Mouse (Mus musculus) neural tube, embryonic 12.5 days (tissue): ENCODE data around the gene Dcps. TPM values are rescaled to one million over a fixed set of nuclear protein-coding genes. Genes with fewer than 3 reads are reported as not detected.

Experiments used
- ATAC-seq: fragments of 200-750 bp; cut with Nextera tagmentation; 2 replicates; pipeline ENCODE4 v1.8.0; 2017; ENCODE audit warnings: low read depth, mild to moderate bottlenecking, moderate TSS enrichment, moderate library complexity; ENCODE audit not compliant: low FRiP score
- H3K27ac ChIP-seq: fragments of 300-500 bp; sonication (generic); 2 replicates; pipeline ENCODE4 v1.5.1; 2016
- H3K27me3 ChIP-seq: fragments of 300-500 bp; sonication (generic); replicated peaks from 2 replicates; pipeline ENCODE4 v1.6.1; 2016; ENCODE audit warnings: mild to moderate bottlenecking
- H3K36me3 ChIP-seq: fragments of 300-500 bp; sonication (generic); 2 replicates; pipeline ENCODE4 v1.6.1; 2016; ENCODE audit warnings: mild to moderate bottlenecking
- H3K4me1 ChIP-seq: fragments of 300-500 bp; sonication (generic); 2 replicates; pipeline ENCODE4 v1.6.1; 2016
- H3K4me2 ChIP-seq: fragments of 300-500 bp; sonication (generic); replicated peaks from 2 replicates; pipeline ENCODE4 v1.6.1; 2016; ENCODE audit warnings: mild to moderate bottlenecking
- H3K4me3 ChIP-seq: fragments of 300-500 bp; sonication (generic); 2 replicates; pipeline ENCODE4 v1.5.1; 2016
- H3K9ac ChIP-seq: fragments of 300-500 bp; sonication (generic); 2 replicates; pipeline ENCODE4 v1.6.1; 2016; ENCODE audit warnings: mild to moderate bottlenecking
- H3K9me3 ChIP-seq: fragments of 300-500 bp; sonication (generic); 2 replicates; pipeline ENCODE4 v1.6.1; 2016; ENCODE audit warnings: mild to moderate bottlenecking
- WGBS: fragments of 180-500 bp; shearing (Covaris S2); methylation state at CpG from one replicate; pipeline ENCODE4 v1.1.7; 2016; 5-methylcytosine and 5-hydroxymethylcytosine counted together
- polyA plus RNA-seq: library from polyadenylated mRNA; unstranded; fragments of >200 nt; fragmentation: Nextera tagmentation; extraction: Ambion mirVana; gene quantifications from 2 replicates; pipeline ENCODE4 v1.2.1, GENCODE M21; 2016

Dcps gene
- polyA plus RNA-seq, 1 experiment from 2014 or later: 71.7 TPM

- WGBS: 94% methylated on average over 8 of the region's 8 CpGs
These were observed 51.2 kb downstream of the Dcps start for GRCm38 (mm10) chr9:35124678-35124955.

GRCm38 (mm10) chr9:35123804-35124677, 51.8 kb downstream of the Dcps start:
- Histone ChIP-seq H3K9me3 (no peaks in the 10 kb centered on the region), H3K4me3 (no peak overlapping the region), H3K36me3 (peaks cover 27% of the 10 kb centered on the region), H3K4me1 (no peaks in the 10 kb centered on the region), H3K4me2 (no peak overlapping the region), H3K9ac (no peak overlapping the region), H3K27me3 (no peaks in the 10 kb centered on the region), H3K27ac (no peak overlapping the region)
- ATAC-seq: no peak
- 92% methylated on average over 11 of the region's 11 CpGs for WGBS

More at GRCm38 (mm10) chr9:35124678-35124955, 51.2 kb downstream of the Dcps start:
- no peaks in the 10 kb centered on the region for H3K27me3 ChIP-seq
- H3K27ac ChIP-seq: no peak overlapping the region
- H3K4me1 ChIP-seq: no peaks in the 10 kb centered on the region
- no peak overlapping the region for H3K9ac ChIP-seq
- no peak for ATAC-seq
- peaks cover 30% of the 10 kb centered on the region for H3K36me3 ChIP-seq
- H3K9me3 ChIP-seq: no peaks in the 10 kb centered on the region
- H3K4me2 ChIP-seq: no peak overlapping the region
- H3K4me3 ChIP-seq: no peak overlapping the region

GRCm38 (mm10) chr9:35123456-35123803, 52.4 kb downstream of the Dcps start:
- H3K27ac ChIP-seq: no peak overlapping the region
- no peak overlapping the region for H3K4me2 ChIP-seq
- H3K36me3 ChIP-seq: peaks cover 23% of the 10 kb centered on the region
- no peak for ATAC-seq
- no peaks in the 10 kb centered on the region for H3K4me1 ChIP-seq
- H3K9ac ChIP-seq: no peak overlapping the region
- WGBS: 73% methylated on average over 2 of the region's 2 CpGs
- no peak overlapping the region for H3K4me3 ChIP-seq
- H3K9me3 ChIP-seq: no peaks in the 10 kb centered on the region
- no peaks in the 10 kb centered on the region for H3K27me3 ChIP-seq

- peaks cover 23% of the 10 kb centered on the region for H3K36me3 ChIP-seq
These were observed 53.2 kb downstream of the Dcps start for GRCm38 (mm10) chr9:35122551-35123266.

GRCm38 (mm10) chr9:35119168-35119567, 56.7 kb downstream of the Dcps start, which contains the start of gene St3gal4:
Gene St3gal4 (minus strand): TSS chr9:35119268.
- 84% methylated on average over 6 of the region's 6 CpGs for WGBS
- H3K4me2 ChIP-seq: no peak within 1 kb of the TSS
- H3K27ac ChIP-seq: no peak within 1 kb of the TSS
- no peak within 1 kb of the TSS for H3K4me3 ChIP-seq
- H3K4me1 ChIP-seq: peaks cover 19% of the 10 kb centered on the region
- H3K36me3 ChIP-seq: 0 out of 2 replicates have a peak, but pooled peaks cover 3% of the 10 kb centered on the region
- no peak for ATAC-seq
- H3K9ac ChIP-seq: no peak within 1 kb of the TSS
- H3K9me3 ChIP-seq: no peaks in the 10 kb centered on the region
- no peaks in the 10 kb centered on the region for H3K27me3 ChIP-seq

More at GRCm38 (mm10) chr9:35122551-35123266, 53.2 kb downstream of the Dcps start:
- no peak for ATAC-seq
- Histone ChIP-seq H3K4me3 (no peak overlapping the region), H3K4me1 (peaks cover 3% of the 10 kb centered on the region), H3K9me3 (no peaks in the 10 kb centered on the region), H3K27ac (no peak overlapping the region), H3K27me3 (no peaks in the 10 kb centered on the region), H3K9ac (no peak overlapping the region), H3K4me2 (no peak overlapping the region)
- WGBS: 86% methylated on average over 5 of the region's 5 CpGs

- Histone ChIP-seq H3K4me3 (no peak overlapping the region), H3K9ac (no peak overlapping the region), H3K4me2 (no peak overlapping the region), H3K27me3 (no peaks in the 10 kb centered on the region), H3K27ac (no peak overlapping the region), H3K4me1 (peaks cover 19% of the 10 kb centered on the region), H3K9me3 (no peaks in the 10 kb centered on the region), H3K36me3 (0 out of 2 replicates have a peak, but pooled peaks cover 2% of the 10 kb centered on the region)
- ATAC-seq: no peak
- whole genome bisulfite sequencing: 90% methylated on average over 2 of the region's 2 CpGs
These were observed 57.3 kb downstream of the Dcps start for GRCm38 (mm10) chr9:35118563-35118962.

GRCm38 (mm10) chr9:35117384-35118295, 58.2 kb downstream of the Dcps start:
- no peaks in the 10 kb centered on the region for H3K9me3 ChIP-seq
- H3K36me3 ChIP-seq: no peaks in the 10 kb centered on the region
- peaks cover 19% of the 10 kb centered on the region for H3K4me1 ChIP-seq
- no peaks in the 10 kb centered on the region for H3K27me3 ChIP-seq
- H3K4me2 ChIP-seq: peak overlapping the region; percentile 88
- 33% methylated on average over 15 of the region's 15 CpGs for WGBS
- no peak for ATAC-seq
- H3K9ac ChIP-seq: peak overlapping the region; percentile 79
- H3K27ac ChIP-seq: no peak overlapping the region
- H3K4me3 ChIP-seq: peak overlapping the region; percentile 77

GRCm38 (mm10) chr9:35116391-35117381, 59.2 kb downstream of the Dcps start:
- ATAC-seq: peak; percentile 89
- under 1% methylated on average over 76 of the region's 84 CpGs for WGBS

GRCm38 (mm10) chr9:35115804-35116203, 60.1 kb downstream of the Dcps start:
- H3K27me3 ChIP-seq: no peaks in the 10 kb centered on the region
- no peak overlapping the region for H3K27ac ChIP-seq
- peaks cover 30% of the 10 kb centered on the region for H3K4me1 ChIP-seq
- no peak overlapping the region for H3K9ac ChIP-seq
- H3K9me3 ChIP-seq: no peaks in the 10 kb centered on the region
- 45% methylated on average over 4 of the region's 4 CpGs for WGBS
- no peak for ATAC-seq
- H3K36me3 ChIP-seq: no peaks in the 10 kb centered on the region
- H3K4me2 ChIP-seq: peak overlapping the region; percentile 88
- H3K4me3 ChIP-seq: peak overlapping the region; percentile 77; the same call in 1 of the 2 replicates

More at GRCm38 (mm10) chr9:35116391-35117381, 59.2 kb downstream of the Dcps start:
- Histone ChIP-seq H3K4me3 (peak overlapping the region; percentile 77), H3K4me2 (peak overlapping the region; percentile 88), H3K9me3 (no peaks in the 10 kb centered on the region), H3K4me1 (peaks cover 27% of the 10 kb centered on the region), H3K9ac (peak overlapping the region; percentile 79), H3K36me3 (no peaks in the 10 kb centered on the region), H3K27ac (no peak overlapping the region), H3K27me3 (no peaks in the 10 kb centered on the region)

- ATAC-seq: no peak
- no peaks in the 10 kb centered on the region for H3K9me3 ChIP-seq
- no peak overlapping the region for H3K27ac ChIP-seq
- H3K9ac ChIP-seq: no peak overlapping the region
- H3K4me3 ChIP-seq: no peak overlapping the region
- H3K4me2 ChIP-seq: peak overlapping the region; percentile 88
- H3K27me3 ChIP-seq: no peaks in the 10 kb centered on the region
- peaks cover 30% of the 10 kb centered on the region for H3K4me1 ChIP-seq
- 61% methylated on average over 3 of the region's 4 CpGs for WGBS
- no peaks in the 10 kb centered on the region for H3K36me3 ChIP-seq
These were observed 60.6 kb downstream of the Dcps start for GRCm38 (mm10) chr9:35115299-35115698.

GRCm38 (mm10) chr9:35114234-35114633, 61.6 kb downstream of the Dcps start:
- peaks cover 30% of the 10 kb centered on the region for H3K4me1 ChIP-seq
- H3K4me2 ChIP-seq: no peak overlapping the region
- no peak overlapping the region for H3K9ac ChIP-seq
- ATAC-seq: no peak
- no peak overlapping the region for H3K4me3 ChIP-seq
- WGBS: 92% methylated on average over 3 of the region's 3 CpGs
- no peaks in the 10 kb centered on the region for H3K9me3 ChIP-seq
- H3K27me3 ChIP-seq: no peaks in the 10 kb centered on the region
- H3K27ac ChIP-seq: no peak overlapping the region
- H3K36me3 ChIP-seq: no peaks in the 10 kb centered on the region
